Mouse (Mus musculus) kidney, embryonic 15.5 days (tissue): Measurements from ENCODE around the gene Son. TPM values are rescaled to one million over a fixed set of nuclear protein-coding genes. Genes with fewer than 3 reads are reported as not detected.
A peak's percentile ranks its signal among the peaks of the same experiment; 100 is the strongest.

Experiments
- ATAC-seq: fragments of 200-750 bp; cut with Nextera tagmentation; replicated peaks from 2 replicates; pipeline ENCODE4 v1.8.0; 2017; ENCODE audit warnings: moderate TSS enrichment; ENCODE audit not compliant: low FRiP score
- H3K27ac ChIP-seq: fragments of 300-500 bp; sonication (generic); 2 replicates; pipeline ENCODE4 v1.5.1; 2015; ENCODE audit warnings: mild to moderate bottlenecking, inconsistent platforms
- H3K27me3 ChIP-seq: fragments of 300-500 bp; sonication (generic); 2 replicates; pipeline ENCODE4 v1.6.1; 2015; ENCODE audit warnings: inconsistent platforms
- H3K36me3 ChIP-seq: fragments of 300-500 bp; sonication (generic); 2 replicates; pipeline ENCODE4 v1.6.1; 2015; ENCODE audit warnings: inconsistent platforms
- H3K4me1 ChIP-seq: fragments of 300-500 bp; sonication (generic); 2 replicates; pipeline ENCODE4 v1.6.1; 2015; ENCODE audit warnings: inconsistent platforms
- H3K4me2 ChIP-seq: fragments of 300-500 bp; sonication (generic); 2 replicates; pipeline ENCODE4 v1.6.1; 2015; ENCODE audit warnings: moderate library complexity, mild to moderate bottlenecking, inconsistent platforms
- H3K4me3 ChIP-seq: fragments of 300-500 bp; sonication (generic); replicated peaks from 2 replicates; pipeline ENCODE4 v1.5.1; 2015; ENCODE audit warnings: mild to moderate bottlenecking, inconsistent platforms
- H3K9ac ChIP-seq: fragments of 300-500 bp; sonication (generic); 2 replicates; pipeline ENCODE4 v1.6.1; 2015; ENCODE audit warnings: mild to moderate bottlenecking, inconsistent platforms
- H3K9me3 ChIP-seq: fragments of 300-500 bp; sonication (generic); replicated peaks from 2 replicates; pipeline ENCODE4 v1.6.1; 2016; ENCODE audit warnings: inconsistent platforms
- WGBS: fragments of 180-500 bp; shearing (Covaris S2); methylation state at CpG from one replicate; pipeline ENCODE4 v1.1.7; 2015; ENCODE audit warnings: mixed read lengths; 5-methylcytosine and 5-hydroxymethylcytosine counted together
- polyA plus RNA-seq: library from polyadenylated mRNA; unstranded; fragments of >200 nt; fragmentation: Nextera tagmentation; extraction: Ambion mirVana; gene quantifications from 2 replicates; pipeline ENCODE4 v1.2.1, GENCODE M21; 2015

Son gene
- polyA plus RNA-seq, 1 experiment from 2014 or later = 118 TPM

DNA sequence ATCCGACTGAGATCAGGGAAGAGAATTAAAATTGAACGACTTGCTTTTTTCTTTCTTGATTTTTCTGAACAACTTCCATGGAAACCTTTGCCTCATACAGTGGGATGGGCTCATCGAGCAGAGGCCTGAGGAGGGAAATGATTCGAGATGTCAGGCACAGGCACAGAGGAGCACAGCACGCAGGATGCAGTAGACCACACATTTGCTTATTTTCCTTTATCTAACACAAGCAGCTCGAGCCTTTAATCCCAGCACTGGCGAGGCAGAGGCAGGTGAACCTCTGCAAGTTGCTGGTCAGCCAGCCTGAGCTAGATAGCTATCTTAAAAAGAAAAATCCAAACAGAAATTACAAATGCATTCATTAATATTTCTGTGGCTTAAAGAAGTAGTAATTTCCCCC, 42.5 kb downstream of the Son start:
- 51% methylated on average over 7 of the region's 7 CpGs for WGBS
- no peak for ATAC-seq
- H3K9me3 ChIP-seq = no peaks in the 10 kb centered on the region
- H3K27ac ChIP-seq = no peak overlapping the region
- H3K9ac ChIP-seq = no peak overlapping the region
- peaks cover 21% of the 10 kb centered on the region for H3K4me1 ChIP-seq
- no peak overlapping the region; the same call in 1 of the 2 replicates for H3K4me3 ChIP-seq
- peak overlapping the region; percentile 84; the same call in 1 of the 2 replicates for H3K4me2 ChIP-seq
- H3K27me3 ChIP-seq = no peaks in the 10 kb centered on the region
- H3K36me3 ChIP-seq = peaks cover 20% of the 10 kb centered on the region

DNA sequence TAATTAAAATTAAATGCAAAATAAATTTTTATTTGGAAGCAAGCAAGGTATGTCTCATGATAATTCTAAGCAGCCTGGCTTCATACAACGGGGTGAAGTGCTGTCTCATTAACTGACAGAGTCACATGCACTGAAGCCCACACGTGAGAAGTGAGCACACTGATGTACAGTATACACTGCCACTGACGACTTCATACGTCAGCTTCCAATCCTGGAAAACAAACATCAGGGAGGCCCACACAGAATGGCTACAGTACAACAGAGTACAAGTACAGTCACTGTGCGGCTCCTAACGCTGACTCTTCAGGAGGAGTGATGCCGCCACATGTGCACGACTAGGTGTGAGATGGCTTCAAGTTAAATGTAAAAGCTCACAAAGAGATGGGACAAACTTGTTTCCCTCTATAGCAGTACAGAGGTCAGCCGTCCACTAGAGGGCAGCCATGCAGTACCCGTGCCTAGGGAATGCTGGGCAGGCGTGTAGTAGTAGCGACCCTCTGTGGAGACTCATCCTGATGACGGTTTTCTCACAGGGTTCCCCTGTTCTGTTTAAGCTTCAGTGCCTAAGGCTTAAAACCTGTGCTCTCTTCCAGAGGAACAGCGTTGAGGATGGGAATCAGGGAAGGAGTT, 47.3 kb downstream of the Son start:
- 32% methylated on average over 14 of the region's 14 CpGs for WGBS
- Histone ChIP-seq H3K9me3 (no peaks in the 10 kb centered on the region), H3K27ac (0 out of 2 replicates have a peak overlapping the region, but pooled peaks have one; percentile 29), H3K27me3 (no peaks in the 10 kb centered on the region), H3K4me1 (peaks cover 16% of the 10 kb centered on the region), H3K4me3 (no peak overlapping the region), H3K4me2 (0 out of 2 replicates have a peak overlapping the region, but pooled peaks have one; percentile 25), H3K36me3 (peaks cover 38% of the 10 kb centered on the region), H3K9ac (no peak overlapping the region)
- peak; percentile 94 for ATAC-seq

DNA sequence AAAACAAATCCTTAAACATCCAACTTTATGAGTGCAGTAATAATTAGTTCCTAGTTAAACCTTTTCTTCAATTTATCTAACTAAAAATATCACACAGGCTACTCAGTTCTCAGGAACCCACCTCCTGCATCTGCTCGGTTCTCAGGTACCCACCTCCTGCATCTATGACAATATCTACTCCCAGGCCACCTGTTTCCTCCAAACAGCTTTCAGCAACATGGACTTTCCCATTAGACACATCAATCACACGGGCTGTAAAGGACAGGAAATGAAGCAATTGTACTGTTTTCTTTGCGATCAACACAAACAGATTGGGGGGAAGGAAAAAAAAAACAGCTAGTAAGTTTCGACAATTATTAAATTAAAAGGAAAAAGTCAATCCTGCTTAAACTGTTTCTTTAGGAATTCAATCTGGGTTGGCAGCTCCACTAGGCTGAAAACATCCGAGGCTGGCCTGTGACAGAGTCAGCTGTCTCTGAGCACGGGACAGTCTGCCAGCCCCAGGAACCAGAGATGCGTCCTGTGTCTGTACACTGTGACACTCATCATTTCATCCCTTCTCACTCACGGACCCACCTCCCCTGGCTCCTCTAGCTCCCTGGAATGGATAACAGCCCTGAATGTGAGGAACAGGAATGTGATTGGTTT, 47.9 kb downstream of the Son start:
- Histone ChIP-seq H3K36me3 (peaks cover 42% of the 10 kb centered on the region), H3K4me2 (0 out of 2 replicates have a peak overlapping the region, but pooled peaks have one; percentile 25), H3K4me1 (peaks cover 13% of the 10 kb centered on the region), H3K27me3 (no peaks in the 10 kb centered on the region), H3K9me3 (no peaks in the 10 kb centered on the region), H3K9ac (no peak overlapping the region), H3K27ac (peak overlapping the region; percentile 29; the same call in 1 of the 2 replicates), H3K4me3 (no peak overlapping the region)
- ATAC-seq = peak; percentile 64; the same call in 1 of the 2 replicates
- 21% methylated on average over 8 of the region's 8 CpGs for WGBS

DNA sequence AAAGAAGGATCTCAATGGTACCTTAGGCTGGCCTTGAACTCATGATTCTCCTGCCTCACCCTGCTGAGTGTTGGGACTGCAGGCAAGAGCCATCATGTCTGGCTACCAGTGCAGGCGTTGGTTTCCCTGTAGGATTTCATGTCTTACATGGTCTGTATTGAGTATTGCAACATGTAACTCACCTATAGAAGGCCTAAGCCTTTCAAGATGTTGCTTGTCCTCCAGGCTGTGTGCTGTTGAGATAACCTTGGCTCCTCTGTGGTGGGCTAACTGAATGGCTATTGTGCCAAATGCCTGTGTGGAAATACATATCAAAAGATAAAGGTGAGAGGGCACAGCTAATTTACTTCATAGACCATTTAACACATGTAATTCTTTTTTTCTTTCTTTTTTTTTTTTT, 51.7 kb downstream of the Son start:
- no peak overlapping the region for H3K4me3 ChIP-seq
- H3K4me2 ChIP-seq = no peak overlapping the region
- 92% methylated on average over 1 of the region's 1 CpGs for WGBS
- peaks cover 35% of the 10 kb centered on the region for H3K4me1 ChIP-seq
- H3K27ac ChIP-seq = no peak overlapping the region
- no peaks in the 10 kb centered on the region for H3K9me3 ChIP-seq
- no peak overlapping the region for H3K9ac ChIP-seq
- H3K36me3 ChIP-seq = peaks cover 57% of the 10 kb centered on the region
- H3K27me3 ChIP-seq = no peaks in the 10 kb centered on the region
- no peak for ATAC-seq

DNA sequence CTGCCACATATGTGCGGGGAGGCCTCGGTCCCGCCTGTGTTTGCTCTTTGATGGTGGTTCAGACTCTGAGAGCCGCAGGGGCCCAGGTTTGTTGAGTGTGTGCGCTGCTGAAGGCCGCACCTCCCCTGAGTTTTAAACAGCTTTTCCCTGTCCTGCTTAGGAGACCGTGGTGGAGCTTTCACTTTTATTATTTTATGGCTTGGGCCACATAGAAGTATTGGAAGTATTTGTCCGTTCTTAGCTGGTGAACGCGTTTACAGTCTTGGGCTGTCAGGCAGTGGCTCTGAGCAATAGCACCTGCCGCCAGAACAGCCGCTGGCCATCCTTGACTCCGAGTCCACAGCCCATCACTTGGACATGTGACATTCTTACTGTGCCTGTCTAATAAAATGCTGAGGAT, 54.6 kb downstream of the Son start:
- Histone ChIP-seq H3K36me3 (peaks cover 65% of the 10 kb centered on the region), H3K27me3 (no peaks in the 10 kb centered on the region), H3K4me1 (peaks cover 22% of the 10 kb centered on the region), H3K9me3 (no peaks in the 10 kb centered on the region), H3K27ac (peak overlapping the region; percentile 71), H3K4me3 (no peak overlapping the region), H3K9ac (0 out of 2 replicates have a peak overlapping the region, but pooled peaks have one; percentile 2), H3K4me2 (0 out of 2 replicates have a peak overlapping the region, but pooled peaks have one; percentile 9)
- ATAC-seq = peak; percentile 79
- WGBS = 31% methylated on average over 13 of the region's 13 CpGs

DNA sequence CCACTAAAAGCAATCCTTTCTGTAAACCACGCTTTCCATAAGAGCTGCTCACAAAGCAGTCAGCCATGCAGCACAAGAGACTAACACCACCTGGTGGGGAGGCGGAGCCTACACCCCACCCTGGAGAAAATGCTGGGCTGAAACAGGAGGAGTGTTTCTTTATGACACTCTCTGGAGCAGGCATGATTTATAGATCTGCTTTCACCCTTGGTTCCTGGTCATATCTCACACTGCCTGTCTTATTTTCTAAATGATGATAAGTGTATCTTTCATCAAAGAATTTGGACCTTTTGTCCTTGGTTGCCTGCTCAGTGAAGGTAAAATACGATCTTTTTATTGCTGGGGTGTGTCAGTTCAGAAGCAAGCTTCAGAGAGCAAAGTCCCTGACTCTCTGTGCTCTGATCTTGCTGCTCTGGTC, 55.5 kb downstream of the Son start:
- H3K9me3 ChIP-seq = no peaks in the 10 kb centered on the region
- H3K9ac ChIP-seq = no peak overlapping the region
- peak; percentile 77 for ATAC-seq
- no peaks in the 10 kb centered on the region for H3K27me3 ChIP-seq
- H3K4me1 ChIP-seq = peaks cover 22% of the 10 kb centered on the region
- no peak overlapping the region for H3K4me3 ChIP-seq
- peaks cover 66% of the 10 kb centered on the region for H3K36me3 ChIP-seq
- no peak overlapping the region for H3K4me2 ChIP-seq
- WGBS = 22% methylated on average over 3 of the region's 3 CpGs
- H3K27ac ChIP-seq = peak overlapping the region; percentile 71; the same call in 1 of the 2 replicates

DNA sequence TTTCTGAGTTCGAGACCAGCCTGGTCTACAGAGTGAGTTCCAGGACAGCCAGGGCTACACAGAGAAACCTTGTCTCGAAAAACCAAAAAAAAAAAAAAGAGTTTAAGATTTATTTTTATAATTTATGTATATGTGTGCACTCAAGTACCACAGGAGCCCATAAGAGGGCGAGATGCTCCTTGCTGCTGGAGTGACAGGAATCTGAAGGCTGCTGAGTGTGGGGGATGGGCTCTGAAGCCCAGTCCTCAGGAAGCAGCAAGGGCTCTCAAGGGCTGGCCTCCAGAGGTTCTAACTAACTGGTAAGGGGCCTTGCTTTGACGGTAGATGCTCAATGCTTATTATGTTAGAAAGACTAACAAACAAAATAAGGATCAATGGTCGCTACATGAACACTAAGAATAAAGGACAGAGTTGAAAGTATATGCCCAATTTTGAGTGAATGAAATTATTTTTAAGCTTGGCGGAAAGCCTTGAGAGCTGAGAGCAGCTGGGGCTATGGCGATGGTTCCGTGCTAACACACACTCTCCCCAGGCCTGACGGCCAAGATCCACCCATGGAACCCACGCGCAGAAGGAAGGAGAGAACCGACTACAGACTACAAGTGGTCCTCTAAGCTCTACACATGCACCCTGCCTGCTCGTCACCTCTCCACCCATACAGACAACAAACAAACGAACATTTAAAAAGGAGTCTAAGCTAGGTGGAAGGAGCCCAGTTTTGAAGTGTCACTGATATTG, 57.5 kb downstream of the Son start:
- Histone ChIP-seq H3K4me1 (peaks cover 22% of the 10 kb centered on the region), H3K27ac (no peak overlapping the region), H3K4me3 (no peak overlapping the region), H3K9me3 (no peaks in the 10 kb centered on the region), H3K4me2 (no peak overlapping the region), H3K36me3 (peaks cover 57% of the 10 kb centered on the region), H3K9ac (no peak overlapping the region), H3K27me3 (no peaks in the 10 kb centered on the region)
- 83% methylated on average over 14 of the region's 14 CpGs for WGBS
- ATAC-seq = no peak

DNA sequence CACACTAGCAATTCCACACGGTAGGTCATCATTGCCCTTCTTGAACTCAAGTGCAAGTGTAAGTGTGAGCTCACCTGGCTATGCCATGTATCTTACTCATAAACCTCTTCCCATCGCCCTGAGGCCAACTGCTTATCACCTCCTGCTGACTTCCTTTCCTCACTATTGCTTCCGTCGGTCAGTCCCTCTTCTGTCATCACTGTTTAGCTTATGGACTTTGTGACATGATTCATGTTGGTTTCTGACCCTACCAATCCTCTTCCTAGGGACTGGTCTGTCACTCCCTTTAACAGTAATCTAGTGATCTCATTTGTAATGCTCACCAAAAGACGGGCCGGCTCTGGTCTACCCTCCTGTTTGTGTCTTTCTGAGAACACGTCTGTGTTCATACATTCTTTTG, 62.9 kb downstream of the Son start:
- Histone ChIP-seq H3K4me1 (no peaks in the 10 kb centered on the region), H3K27me3 (no peaks in the 10 kb centered on the region), H3K36me3 (peaks cover 66% of the 10 kb centered on the region), H3K4me2 (no peak overlapping the region), H3K9me3 (no peaks in the 10 kb centered on the region), H3K27ac (no peak overlapping the region), H3K9ac (no peak overlapping the region), H3K4me3 (no peak overlapping the region)
- no peak for ATAC-seq
- 80% methylated on average over 7 of the region's 7 CpGs for WGBS

DNA sequence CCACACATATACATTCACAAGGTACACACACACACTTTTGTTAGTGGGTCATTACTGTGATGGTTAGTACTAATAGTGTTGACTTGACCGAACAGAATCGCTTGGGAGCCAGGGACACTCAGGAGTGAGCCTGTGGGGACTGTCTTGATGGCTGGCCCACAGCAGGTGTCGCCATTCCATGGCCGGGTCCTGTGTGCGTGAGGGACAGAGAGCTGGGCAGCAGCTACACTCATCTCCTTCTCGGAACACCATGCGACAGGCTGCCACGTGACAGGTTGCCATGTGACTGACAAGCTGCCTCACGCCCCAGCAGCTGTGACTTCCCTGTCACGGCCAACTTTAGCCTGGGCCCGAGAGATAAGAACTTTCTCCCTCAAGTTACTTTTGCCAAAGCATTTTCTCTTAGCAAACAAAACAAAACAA, 69.6 kb downstream of the Son start:
- Histone ChIP-seq H3K4me2 (no peak overlapping the region), H3K27ac (no peak overlapping the region), H3K4me3 (no peak overlapping the region), H3K4me1 (0 out of 2 replicates have a peak, but pooled peaks cover 3% of the 10 kb centered on the region), H3K9ac (no peak overlapping the region), H3K27me3 (no peaks in the 10 kb centered on the region), H3K36me3 (peaks cover 66% of the 10 kb centered on the region), H3K9me3 (no peaks in the 10 kb centered on the region)
- ATAC-seq = peak; percentile 81; the same call in 1 of the 2 replicates
- 88% methylated on average over 11 of the region's 11 CpGs for WGBS

DNA sequence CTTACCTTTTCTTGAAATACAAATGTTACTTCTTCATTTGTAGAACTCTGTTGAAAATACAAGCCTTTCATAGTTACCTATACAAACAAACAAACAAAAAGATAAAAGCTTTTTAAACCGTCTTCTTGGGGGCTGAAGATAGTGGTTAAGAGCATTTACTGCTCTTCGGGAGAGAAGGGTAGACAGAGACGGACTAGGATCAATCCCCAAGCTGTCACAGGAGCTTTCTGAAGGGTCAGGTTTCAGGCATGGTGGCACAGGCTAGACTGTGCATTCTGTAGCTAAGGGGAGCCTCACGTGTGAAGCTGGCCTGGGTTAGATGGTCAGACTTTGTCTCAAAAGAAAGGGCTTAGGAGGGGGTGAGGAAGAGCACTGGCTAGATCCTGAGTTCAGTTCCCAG, 70.1 kb downstream of the Son start:
- peaks cover 62% of the 10 kb centered on the region for H3K36me3 ChIP-seq
- H3K4me1 ChIP-seq = peaks cover 4% of the 10 kb centered on the region
- H3K27me3 ChIP-seq = no peaks in the 10 kb centered on the region
- no peak overlapping the region for H3K27ac ChIP-seq
- no peaks in the 10 kb centered on the region for H3K9me3 ChIP-seq
- ATAC-seq = no peak
- 84% methylated on average over 4 of the region's 4 CpGs for WGBS
- no peak overlapping the region for H3K4me3 ChIP-seq
- no peak overlapping the region for H3K4me2 ChIP-seq
- H3K9ac ChIP-seq = no peak overlapping the region

DNA sequence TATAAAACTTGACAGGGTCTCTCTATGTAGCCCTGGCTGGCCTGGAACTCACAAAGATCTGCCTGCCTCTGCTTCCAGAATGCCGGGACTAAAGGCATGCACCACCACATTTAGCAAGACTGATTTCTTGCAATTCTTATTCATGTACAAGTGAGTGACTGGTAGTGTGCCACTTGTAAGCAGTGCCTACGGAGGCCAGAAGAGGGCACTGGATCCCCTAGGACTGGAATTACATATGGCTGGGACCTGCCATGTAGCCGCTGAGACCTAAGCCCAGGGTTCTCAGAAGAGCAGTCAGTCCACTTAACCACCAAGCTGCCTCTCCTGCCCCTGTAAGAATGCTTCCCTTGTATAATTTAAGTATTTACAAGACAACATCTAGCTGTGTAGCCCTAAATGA, 76.9 kb downstream of the Son start:
- peaks cover 23% of the 10 kb centered on the region for H3K4me1 ChIP-seq
- H3K27me3 ChIP-seq = no peaks in the 10 kb centered on the region
- H3K36me3 ChIP-seq = peaks cover 22% of the 10 kb centered on the region
- no peaks in the 10 kb centered on the region for H3K9me3 ChIP-seq
- WGBS = 59% methylated on average over 3 of the region's 3 CpGs
- no peak overlapping the region for H3K4me3 ChIP-seq
- H3K4me2 ChIP-seq = no peak overlapping the region
- ATAC-seq = no peak
- H3K27ac ChIP-seq = no peak overlapping the region
- H3K9ac ChIP-seq = no peak overlapping the region

DNA sequence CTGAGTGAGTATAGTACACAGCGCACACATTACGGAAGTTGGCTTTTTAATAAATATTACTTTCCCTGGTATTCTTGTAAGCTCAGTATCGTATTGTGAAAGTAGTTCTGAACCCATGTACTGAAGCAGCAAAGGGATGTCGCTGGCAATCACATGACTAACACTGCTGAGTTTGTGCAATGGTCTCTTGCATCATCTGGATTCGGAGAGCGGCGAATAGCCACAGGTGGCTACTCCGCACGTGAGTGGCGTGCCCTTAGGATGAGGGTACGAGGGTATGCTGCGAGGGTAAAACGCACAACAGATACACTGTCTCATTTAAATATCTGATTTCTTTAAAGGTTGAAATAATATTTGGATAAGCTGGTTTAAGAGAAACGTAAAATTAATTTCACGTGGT, 80.1 kb downstream of the Son start:
- Histone ChIP-seq H3K27ac (peak overlapping the region; percentile 95; the same call in 1 of the 2 replicates), H3K4me3 (peak overlapping the region; percentile 79), H3K27me3 (no peaks in the 10 kb centered on the region), H3K4me2 (peak overlapping the region; percentile 64), H3K9me3 (no peaks in the 10 kb centered on the region), H3K36me3 (peaks cover 4% of the 10 kb centered on the region; the same call in 1 of the 2 replicates), H3K4me1 (peaks cover 31% of the 10 kb centered on the region), H3K9ac (peak overlapping the region; percentile 58)
- 81% methylated on average over 15 of the region's 15 CpGs for WGBS
- ATAC-seq = no peak
